Mouse (Mus musculus): ENCODE measurements at regions not wholly inside any gene's neighbourhood (a gene's known extent, or its start where the extent isn't known, plus 50 kb on each side); places are given as distances from the start of the nearest gene placed in this dataset.

DNA sequence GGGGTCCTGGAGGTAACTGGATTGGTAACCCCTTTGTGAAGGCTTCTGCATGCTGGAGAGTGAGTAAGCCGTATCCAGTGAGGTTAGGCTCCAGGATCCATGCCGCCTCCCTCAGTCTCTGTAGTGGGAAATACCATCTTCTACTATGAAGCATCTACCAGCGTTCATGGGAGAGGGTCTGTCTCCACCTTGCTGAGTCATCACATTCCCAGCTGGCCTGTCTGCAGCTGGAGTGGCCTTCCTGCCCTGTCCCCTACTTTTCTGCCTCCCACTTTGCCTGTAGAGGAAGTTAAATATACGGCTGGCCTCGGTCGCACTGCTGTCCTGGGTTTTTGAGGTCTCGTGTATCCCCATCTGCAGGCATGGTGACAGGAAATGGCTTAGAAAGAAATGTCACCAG lies 78.0 kb upstream of the Sec14l1 start:
- in situ Hi-C loops (cut with MseI, MboI), result no loop called here

DNA sequence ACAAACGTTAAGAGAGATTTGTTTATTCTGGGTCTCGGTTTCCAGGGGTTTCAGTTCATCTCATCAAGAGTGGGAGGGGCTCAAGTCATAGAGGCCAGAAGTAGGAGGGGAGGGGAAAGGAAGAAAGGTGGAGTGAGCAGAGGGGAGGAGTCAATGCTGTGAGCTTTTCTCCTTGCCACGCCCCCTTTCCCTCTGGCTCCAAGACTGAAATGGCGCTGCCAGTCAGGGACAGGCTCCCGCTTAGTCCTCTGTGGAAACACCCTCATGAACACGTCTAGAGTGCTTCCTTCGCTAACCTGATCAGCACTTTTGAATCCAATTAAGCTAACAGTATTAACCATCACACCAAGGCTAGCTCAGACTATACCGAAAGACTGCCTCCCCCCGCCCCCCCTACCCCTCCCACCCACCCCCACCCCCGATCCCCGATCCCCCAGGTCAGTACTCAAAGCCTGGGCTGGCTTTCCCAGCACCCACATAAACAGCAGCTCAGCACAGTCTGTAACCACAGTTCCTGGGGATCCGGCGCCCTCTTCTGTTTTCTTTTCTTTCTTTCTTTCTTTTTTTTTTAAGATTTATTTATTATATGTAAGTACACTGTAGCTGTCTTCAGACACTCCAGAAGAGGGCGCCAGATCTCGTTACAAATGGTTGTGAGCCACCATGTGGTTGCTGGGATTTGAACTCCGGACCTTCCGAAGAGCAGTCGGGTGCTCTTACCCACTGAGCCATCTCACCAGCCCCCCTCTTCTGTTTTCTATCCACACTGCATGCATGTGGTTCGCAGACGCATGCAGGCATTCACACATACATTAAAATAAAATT lies 76.5 kb upstream of the Sec14l1 start:
- in situ Hi-C loops (cut with MseI, MboI), result no loop called here

DNA sequence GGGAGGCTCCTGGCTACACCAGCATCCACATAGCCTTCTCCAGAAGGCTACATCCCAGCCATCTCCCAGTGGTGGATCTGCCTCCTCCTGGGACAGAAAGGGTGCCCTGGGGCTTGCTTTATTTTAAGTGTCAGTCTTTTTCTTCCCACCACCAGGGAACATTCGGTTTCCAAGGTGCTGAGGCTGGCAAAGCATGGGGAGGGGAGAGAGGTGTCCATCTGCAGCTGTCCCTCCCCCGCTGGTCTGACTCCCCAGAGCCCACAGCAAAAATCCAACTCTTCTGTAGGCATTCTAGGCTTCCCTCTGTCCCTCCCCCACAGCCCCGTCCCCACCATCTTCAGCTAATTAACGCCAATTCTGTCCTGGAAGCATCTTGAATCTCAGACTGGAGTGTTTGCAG lies 74.1 kb upstream of the Sec14l1 start:
- in situ Hi-C loops (cut with MseI, MboI), result loop anchor here (10.0 kb wide), 1 partner anchor 126 kb away; the partner anchor contains the start of gene Mgat5b (in 2 of the 2)

DNA sequence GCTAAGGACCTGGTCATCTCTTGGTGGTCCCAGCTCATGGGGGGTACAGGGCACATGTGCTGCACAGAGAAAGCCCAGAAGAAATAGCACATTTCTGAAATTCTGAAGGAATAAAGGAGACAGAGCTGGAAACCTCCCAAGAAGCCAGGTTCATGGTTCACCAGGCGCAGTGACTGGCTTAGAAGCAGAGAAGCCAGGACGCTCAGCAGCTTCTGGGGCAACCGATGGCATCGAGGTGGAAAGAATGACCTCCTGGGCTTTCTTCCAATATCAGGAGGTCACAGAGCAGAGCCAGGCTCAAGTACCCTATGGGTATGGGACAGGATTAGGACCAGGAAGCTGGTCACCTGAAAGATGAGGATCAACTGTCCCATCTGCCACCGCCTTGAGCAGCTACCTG lies 72.6 kb upstream of the Sec14l1 start:
- in situ Hi-C loops (cut with MseI, MboI), result loop anchor here (10.0 kb wide), 1 partner anchor 128 kb away; the partner anchor contains the start of gene Mgat5b (in 2 of the 2)

DNA sequence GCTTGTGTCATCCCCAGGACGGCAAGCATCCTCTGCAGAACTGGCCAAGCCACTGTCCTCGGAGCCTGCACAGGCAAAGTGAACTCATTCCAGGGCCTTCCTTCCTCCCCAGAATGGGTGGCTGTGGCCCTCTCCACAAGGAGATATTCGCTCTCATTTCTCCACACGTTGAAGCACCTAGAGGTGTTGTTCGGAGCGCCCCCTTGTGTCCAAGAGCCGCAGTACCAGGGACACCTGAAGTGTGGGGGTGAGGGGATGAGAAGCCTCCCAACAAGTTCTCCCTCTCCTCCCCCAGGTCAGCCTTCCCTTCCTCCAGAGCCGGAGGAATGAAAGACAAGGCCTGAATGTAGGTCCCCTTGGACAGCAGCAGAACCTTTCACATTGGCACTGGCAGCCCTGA lies 71.4 kb upstream of the Sec14l1 start:
- in situ Hi-C loops (cut with MseI, MboI), result loop anchor here (10.0 kb wide), 1 partner anchor 129 kb away; the partner anchor contains the start of gene Mgat5b (in 2 of the 2)

DNA sequence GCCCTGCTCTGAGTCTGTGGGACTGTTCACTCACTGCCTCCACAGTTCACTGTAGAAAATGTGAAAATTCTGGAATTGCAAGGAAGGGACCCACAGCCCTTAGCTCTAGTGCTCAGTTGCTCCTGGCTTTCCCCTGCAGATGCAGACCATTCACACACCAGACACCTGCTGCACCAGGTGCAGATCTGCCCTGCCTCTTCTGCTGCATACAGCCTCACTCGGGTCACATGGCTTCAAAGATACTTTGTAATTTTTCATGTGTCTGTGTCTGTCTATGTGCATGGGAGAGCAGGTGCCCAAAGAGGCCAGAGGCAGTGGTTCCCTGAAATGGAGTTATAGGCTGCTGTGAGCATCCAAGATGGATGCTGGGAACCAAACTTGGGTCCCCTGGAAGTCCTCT lies 70.2 kb upstream of the Sec14l1 start:
- in situ Hi-C loops (cut with MseI, MboI), result loop anchor here (10.0 kb wide), 1 partner anchor 130 kb away; the partner anchor contains the start of gene Mgat5b (in 2 of the 2)

DNA sequence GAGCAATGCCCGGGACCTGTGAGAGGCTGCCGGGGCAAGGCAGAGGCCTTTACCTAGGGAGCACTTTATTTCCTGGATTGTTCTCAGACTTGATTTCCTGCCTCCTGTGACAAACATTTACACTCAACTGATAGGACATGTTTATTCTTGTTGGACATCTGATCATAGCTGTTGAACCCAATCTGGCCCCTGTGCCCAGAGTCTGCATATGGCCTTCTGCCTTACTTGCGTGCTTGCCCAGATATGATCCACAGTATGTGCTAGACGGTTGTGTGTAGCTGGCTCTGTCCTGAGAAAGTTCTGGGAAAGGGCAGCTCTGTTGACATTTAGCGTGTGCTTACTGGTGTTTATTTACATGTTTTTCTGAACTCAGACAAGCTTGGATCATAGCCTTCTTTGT lies 68.3 kb upstream of the Sec14l1 start:
- in situ Hi-C loops (cut with MseI, MboI), result loop anchor here (10.0 kb wide), 1 partner anchor 132 kb away; the partner anchor contains the start of gene Mgat5b (in 2 of the 2)

DNA sequence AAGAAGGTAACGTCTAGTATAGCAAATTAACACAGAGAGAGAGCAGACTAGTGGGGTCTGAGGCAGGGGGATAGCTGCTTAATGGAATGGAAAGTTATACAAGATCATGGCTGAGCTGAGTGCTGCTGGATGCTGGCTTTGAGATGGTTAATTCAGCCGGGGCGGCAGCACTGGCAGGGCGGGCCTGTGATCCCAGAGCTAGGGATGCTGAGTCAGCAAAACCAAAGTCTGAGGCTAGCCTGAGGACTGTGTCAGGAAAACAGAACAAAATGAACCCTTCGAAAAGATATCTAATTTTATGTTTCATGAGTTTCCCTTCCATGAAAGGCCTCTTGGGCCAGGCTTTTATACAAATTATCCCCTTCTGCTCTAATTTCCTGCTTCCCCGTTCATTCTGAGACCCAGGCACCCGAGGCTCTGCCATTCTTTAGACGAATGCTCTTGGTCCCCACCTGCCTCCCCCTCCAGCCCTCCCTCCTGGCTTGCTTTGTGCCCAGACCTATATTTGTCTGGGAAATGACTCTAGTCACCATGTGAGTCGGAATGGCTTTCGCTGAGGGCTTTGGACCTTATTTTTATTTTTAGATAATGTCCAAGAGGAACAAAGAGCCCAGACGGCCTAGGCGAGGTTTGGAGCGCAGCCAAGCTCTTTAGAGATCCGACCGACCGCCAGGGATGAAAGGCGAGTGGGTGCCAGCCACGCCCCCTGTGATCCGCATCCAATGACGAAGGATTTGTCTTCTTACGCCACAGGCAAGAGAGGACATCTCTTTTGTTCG lies 67.6 kb upstream of the Sec14l1 start:
- in situ Hi-C loops (cut with MseI, MboI), result loop anchor here (10.0 kb wide), 1 partner anchor 133 kb away; the partner anchor contains the start of gene Mgat5b (in 2 of the 2)

DNA sequence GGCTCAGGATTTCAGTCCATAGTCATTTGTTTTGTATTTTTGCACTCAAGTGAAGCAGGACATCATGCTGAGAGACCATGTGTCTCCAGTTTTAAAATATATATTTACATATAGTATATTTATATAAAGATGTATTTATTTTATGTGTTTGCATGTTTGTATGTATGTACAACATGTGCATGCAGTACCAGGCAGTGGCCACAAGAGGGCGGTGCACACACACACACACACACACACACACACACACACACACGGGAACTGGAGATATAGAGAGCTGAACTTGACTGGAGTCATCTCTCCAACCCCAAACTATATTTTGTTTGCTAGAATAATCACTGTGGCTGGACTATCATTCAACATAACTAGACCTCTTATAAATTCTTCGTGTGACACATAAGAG lies 66.1 kb upstream of the Sec14l1 start:
- in situ Hi-C loops (cut with MseI, MboI), result loop anchor here (10.0 kb wide), 1 partner anchor 134 kb away; the partner anchor contains the start of gene Mgat5b (in 2 of the 2)

DNA sequence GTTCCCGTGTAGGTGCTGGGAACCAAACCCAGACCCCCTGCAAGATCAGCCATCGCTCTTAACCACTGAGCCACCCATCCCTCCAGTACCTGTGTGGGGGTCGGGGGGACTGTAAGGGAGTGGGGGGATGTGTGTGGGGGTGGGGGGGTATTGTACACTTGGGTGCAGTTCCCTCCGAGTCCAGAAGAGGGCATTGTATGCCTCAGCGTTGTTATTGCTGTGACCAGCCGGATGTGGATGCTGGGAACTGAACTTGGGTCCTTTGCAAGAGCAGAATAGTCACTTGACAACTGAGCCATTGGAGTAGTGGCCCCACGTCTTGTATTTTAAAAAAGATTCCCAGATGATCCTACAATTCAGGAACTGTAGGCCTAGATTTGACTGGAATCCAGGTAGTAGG lies 64.2 kb upstream of the Sec14l1 start:
- in situ Hi-C loops (cut with MseI, MboI), result no loop called here

DNA sequence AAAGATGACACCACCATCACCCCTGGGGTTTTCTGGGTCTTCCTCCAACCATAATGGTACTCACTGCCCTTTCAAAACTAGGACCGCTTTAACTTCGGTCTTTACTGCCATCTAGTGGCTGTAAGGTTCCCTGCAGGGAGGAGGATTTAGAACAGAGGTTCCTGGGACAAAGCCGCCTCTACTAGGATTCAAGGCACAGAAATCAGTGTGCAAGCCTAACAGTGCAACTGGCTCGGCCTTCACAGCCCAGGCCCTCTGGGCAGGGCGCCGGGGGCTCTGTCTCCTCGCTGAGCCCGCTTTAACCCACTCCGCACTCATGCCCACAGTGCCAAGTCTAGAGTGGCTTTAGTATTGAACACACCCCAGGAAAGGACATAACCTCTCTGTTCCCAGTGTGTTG lies 58.0 kb upstream of the Sec14l1 start:
- in situ Hi-C loops (cut with MseI, MboI), result no loop called here

DNA sequence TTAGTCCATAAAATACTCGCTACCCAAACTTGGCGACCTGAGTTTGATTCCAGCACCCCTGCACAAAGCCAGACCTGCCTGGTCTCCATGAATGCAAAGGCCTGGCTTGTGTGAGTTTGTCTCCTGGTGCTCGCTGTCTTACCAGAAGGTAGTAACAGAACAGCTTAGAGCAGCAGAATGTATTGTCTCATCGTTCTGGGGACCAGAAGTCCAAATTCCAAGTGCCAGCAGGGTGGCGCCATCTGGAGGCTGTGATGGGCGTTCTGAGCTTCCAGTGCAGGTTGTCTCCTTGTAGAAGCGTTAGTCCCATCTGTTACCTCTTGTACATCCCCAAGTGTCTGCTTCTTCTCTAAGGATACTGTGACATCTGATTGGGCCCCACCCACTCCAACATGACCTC lies 57.5 kb upstream of the Sec14l1 start:
- in situ Hi-C loops (cut with MseI, MboI), result no loop called here

DNA sequence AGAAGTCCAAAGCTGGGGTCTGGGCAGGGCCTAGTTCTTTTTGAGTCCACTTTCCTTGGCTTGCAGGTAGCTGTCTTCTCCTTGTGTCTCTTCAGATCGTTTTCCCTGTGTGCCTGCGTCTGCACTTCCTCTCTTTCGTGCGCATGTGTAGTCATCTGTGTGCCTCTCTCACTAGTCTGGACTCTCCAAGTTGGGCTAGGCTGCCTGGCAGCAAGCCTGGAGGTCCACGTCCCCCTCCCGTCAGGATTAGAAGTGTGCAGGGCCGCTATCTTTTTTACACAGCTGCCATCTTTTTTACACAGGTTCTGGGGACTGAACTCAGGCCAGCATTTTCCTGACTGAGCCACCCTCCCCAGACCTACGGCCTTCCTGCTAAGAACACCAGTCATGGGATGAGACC lies 55.8 kb upstream of the Sec14l1 start:
- in situ Hi-C loops (cut with MseI, MboI), result no loop called here

DNA sequence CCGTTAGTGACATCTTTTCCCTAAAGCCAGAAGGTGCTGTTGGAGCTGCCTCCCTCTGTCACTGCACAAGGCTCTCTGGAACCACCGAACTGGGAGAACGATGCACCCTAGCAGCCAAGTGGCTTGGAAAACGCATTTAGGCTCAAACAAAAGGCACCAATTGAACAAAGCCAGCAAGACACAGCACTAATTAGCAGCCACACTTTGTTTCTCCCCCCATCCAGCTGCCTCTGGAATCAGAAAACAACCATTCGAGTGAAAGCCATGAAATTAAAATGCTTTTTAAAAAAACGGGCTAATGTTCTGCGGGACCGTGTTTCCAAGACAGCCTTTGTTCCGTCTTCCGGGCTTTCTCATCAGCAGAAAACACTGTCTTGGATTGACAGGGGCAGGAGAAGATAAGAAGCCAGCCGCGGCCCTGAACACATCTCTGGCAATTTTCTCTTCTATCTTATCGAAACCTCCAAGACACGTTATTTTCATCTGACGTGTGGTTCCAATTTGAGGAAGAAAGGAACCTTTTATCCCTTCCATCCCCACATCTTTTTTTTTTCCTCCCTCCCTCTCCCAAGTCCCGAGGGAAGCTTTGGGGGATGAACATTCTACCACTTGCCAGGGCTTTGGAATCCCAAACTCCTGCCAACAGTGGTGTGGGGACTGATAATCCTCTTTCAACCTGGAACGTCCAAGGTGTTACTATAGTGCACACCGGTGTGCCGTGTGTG lies 54.8 kb upstream of the Sec14l1 start:
- in situ Hi-C loops (cut with MseI, MboI), result no loop called here

DNA sequence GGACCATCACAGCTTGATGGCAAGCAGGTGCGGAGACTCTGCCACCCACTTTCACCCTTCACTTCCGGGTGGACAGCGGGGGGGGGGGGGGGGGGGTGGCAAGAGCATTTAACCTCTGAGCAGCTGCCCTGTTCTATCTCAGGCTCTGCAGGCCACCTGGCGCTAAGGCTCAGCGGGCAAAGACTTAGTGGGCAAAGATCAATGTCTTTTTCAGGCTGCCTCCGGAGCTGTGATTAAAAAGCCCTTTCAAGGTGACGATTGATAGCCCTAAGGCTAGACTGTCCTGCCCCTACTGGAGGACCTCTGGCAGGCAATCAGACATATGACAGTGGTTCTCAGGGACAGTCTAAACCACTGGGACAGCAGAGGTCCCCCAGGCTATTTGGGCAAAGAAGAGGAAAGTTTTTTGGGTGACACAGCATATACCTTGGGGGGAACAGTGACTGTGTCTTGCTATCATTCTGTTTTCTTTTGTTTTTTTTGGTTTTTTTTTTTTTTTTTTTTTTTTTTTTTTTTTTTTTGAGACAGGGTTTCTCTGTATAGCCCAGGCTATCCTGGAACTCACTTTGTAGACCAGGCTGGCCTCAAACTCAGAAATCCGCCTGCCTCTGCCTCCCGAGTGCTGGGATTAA lies 54.1 kb upstream of the Sec14l1 start:
- in situ Hi-C loops (cut with MseI, MboI), result no loop called here

DNA sequence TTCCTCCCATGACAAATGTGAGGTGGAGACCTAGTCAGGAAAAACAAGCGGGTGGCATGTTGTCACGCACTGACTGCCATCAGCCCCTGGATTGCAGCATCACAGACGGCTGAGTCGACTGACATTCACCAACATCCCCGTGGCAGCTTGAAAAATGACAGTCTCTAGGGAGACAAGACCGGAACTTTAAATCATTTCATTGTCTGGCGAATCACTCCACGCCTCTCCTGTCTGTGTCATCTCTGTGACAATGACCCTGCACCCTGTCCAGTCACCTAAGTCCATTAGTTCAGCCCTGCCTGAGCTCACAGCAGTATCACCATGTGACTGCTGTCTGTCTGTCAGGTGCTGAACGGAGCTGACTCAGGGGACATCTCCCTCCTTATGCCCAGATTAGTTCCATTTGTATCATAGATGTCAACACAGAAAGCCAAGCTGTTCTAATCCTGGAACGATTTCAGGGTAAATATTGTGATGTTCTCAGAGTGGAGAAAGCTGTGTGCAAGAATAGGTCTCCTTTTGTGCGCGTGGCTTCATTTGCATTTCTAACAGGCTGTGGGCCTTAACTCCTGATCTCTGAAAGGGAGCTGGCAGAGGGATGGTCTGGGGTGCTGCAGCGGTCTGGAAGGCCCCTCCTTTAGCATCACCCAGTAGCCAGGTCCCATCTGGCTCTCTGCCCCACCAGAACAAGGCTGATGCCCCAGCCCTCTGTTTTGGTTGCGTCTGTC lies 52.0 kb upstream of the Sec14l1 start:
- in situ Hi-C loops (cut with MseI, MboI), result no loop called here

Data from mouse trophoblast stem cell (cell line).